Mouse (Mus musculus): Measurements from ENCODE around the gene Plppr4.

DNA sequence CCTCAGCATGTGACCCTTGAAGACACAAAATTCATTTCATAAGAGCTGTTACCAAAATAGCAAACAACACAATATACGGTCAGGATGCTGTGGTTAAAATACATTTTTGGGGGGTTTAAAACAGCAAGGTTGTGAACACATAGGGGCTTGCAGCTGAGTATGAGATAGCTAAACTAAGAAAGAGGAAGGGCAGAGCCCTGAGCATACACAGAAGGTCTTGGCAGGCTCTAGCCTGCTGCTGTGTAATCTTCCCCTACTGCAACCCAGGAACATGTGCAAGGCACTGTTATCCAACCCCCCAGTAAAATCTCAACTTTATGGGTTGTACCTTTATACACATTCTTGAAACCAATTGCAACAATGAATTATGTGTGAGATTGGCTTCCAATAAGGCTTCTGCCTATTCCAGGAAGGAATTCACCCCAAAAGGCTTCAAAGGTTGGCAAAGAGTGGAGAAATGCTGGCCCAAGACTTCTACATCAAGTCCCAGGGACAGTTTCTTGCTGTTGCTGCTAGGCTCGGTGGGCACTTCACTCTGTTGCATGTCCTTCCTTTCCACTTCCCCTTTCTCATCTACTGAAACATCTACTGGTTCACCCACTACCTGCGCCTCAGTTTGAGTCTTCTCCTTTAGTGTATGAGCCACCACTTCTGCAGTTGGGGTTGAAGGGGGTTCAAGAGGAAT is 51.6 kb downstream of the Plppr4 start:
- no peak for TF ChIP-seq CTCF (IDR thresholded peaks at IDR 0.05; ENCODE audit: low read depth)
- TF ChIP-seq EP300 (IDR thresholded peaks at IDR 0.05; ENCODE audit: low read depth) = no peak

All from liver, postnatal 0 days (tissue).